Mouse (Mus musculus) liver, embryonic 16.5 days (tissue): Measurements from ENCODE around the gene Prdx5. TPM values are rescaled to one million over a fixed set of nuclear protein-coding genes. Genes with fewer than 3 reads are reported as not detected.

Experiments
- ATAC-seq: fragments of 200-750 bp; cut with Nextera tagmentation; 2 replicates; pipeline ENCODE4 v1.8.0; 2017; ENCODE audit warnings: low read depth, mild to moderate bottlenecking, moderate number of reproducible peaks, moderate library complexity
- H3K27ac ChIP-seq: fragments of 300-500 bp; sonication (generic); 2 replicates; pipeline ENCODE4 v1.5.1; 2014; ENCODE audit warnings: mild to moderate bottlenecking, low read length
- H3K27me3 ChIP-seq: fragments of 300-500 bp; sonication (generic); 2 replicates; pipeline ENCODE4 v1.6.1; 2014; ENCODE audit warnings: low read depth, low read length, mixed read lengths; ENCODE audit not compliant: control insufficient read depth, insufficient read depth
- H3K36me3 ChIP-seq: fragments of 300-500 bp; sonication (generic); 2 replicates; pipeline ENCODE4 v1.6.1; 2014; ENCODE audit warnings: mild to moderate bottlenecking; ENCODE audit not compliant: control insufficient read depth, insufficient read depth
- H3K4me1 ChIP-seq: fragments of 300-500 bp; sonication (generic); 2 replicates; pipeline ENCODE4 v1.6.1; 2014; ENCODE audit warnings: low read depth, low read length, mixed read lengths; ENCODE audit not compliant: control insufficient read depth
- H3K4me2 ChIP-seq: fragments of 300-500 bp; sonication (generic); 2 replicates; pipeline ENCODE4 v1.6.1; 2014; ENCODE audit warnings: low read depth, low read length, mixed read lengths
- H3K4me3 ChIP-seq: fragments of 300-500 bp; sonication (generic); 2 replicates; pipeline ENCODE4 v1.5.1; 2014; ENCODE audit warnings: low read depth, mild to moderate bottlenecking, low read length
- H3K9ac ChIP-seq: fragments of 300-500 bp; sonication (generic); 2 replicates; pipeline ENCODE4 v1.6.1; 2014; ENCODE audit warnings: low read depth, low read length
- H3K9me3 ChIP-seq: fragments of 300-500 bp; sonication (generic); replicated peaks from 2 replicates; pipeline ENCODE4 v1.6.1; 2016; ENCODE audit warnings: low read length; ENCODE audit not compliant: control insufficient read depth
- WGBS: fragments of 180-500 bp; shearing (Covaris S2); extraction: QIAGEN DNeasy Blood & Tissue Kit; methylation state at CpG from one replicate; pipeline ENCODE4 v1.1.7; 2014; ENCODE audit not compliant: insufficient replicate concordance; 5-methylcytosine and 5-hydroxymethylcytosine counted together
- polyA plus RNA-seq: library from polyadenylated mRNA; unstranded; fragments of >200 nt; fragmentation: Nextera tagmentation; extraction: Ambion mirVana; gene quantifications from 2 replicates; pipeline ENCODE4 v1.2.1, GENCODE M21; 2015

Prdx5 gene
- 140 and 161 TPM in 2 replicates for polyA plus RNA-seq

DNA sequence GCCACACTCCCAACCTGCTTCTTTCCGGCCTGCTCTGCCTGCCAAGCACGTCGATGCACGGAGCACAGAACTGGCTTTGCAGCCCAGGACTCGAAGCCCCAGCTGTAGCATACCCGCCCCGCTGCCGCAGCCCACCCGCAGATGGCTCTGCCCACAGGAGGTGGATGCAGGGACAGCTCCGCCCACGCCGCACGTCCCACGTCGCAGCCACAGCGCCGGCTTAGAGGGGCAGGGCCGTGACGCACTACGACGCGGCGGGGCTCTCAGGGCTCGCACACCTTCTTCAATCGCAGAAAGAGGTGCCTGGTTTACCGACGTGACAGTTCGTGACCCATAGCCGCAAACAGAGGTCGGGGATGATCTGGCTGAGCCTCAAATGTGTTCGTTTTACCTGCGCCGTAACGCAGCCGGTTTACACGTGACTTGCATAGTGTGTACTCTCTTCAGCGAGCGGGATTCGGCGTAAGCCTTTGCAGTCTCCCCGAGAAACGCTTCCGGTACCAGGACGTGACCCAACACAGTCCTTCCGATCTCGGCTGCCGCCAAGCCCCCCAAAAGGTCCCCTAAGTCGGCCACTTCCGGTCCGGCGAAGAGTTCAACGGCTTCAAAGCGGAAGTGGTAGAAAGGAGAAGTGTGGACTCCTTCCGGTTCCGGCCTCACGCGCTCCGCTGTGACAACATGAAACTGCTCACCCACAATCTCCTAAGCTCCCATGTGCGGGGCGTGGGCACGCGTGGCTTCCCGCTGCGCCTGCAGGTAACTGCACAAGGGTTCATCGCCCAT, at the start of gene Prdx5, which contains the start of gene Trmt112:
Gene Prdx5 (minus strand): TSS at position 600 of the 783 bp plus-strand sequence.
Gene Trmt112 (plus strand): TSS at position 192 of the 783 bp plus-strand sequence.
- Histone ChIP-seq H3K9ac (peak within 1 kb of the TSS; percentile 75), H3K9me3 (no peaks in the 10 kb centered on the region), H3K27ac (peak within 1 kb of the TSS; percentile 98), H3K4me1 (peaks cover 18% of the 10 kb centered on the region), H3K27me3 (no peaks in the 10 kb centered on the region), H3K36me3 (peaks cover 6% of the 10 kb centered on the region), H3K4me2 (peak within 1 kb of the TSS; percentile 90), H3K4me3 (peak within 1 kb of the TSS; percentile 82)
- WGBS = under 1% methylated on average over 65 of the region's 65 CpGs
- peak; percentile 92 for ATAC-seq

DNA sequence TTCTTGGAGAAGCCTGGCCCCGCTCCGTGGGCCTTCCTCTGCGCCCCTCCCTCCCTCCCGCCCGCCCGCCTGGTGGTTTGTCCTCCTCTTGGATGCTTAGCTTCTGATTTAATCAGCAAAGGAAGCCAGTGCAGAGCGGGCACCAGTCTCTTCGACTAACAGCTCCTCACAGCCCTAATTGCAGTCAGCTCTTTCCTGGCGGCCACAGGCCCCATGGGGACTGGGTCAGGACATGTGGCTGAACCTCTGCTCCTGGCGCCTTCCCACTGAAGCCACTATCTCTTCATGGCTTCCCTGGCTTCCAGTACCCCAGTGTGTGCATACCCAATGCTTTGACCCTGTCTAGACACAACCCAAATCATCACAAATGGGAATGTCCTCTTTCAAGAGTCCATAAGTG, 46.6 kb upstream of the Prdx5 start:
- peaks cover 12% of the 10 kb centered on the region for H3K4me1 ChIP-seq
- no peak overlapping the region for H3K27ac ChIP-seq
- H3K4me3 ChIP-seq = no peak overlapping the region
- no peak overlapping the region for H3K9ac ChIP-seq
- no peak for ATAC-seq
- WGBS = 61% methylated on average over 10 of the region's 10 CpGs
- H3K27me3 ChIP-seq = no peaks in the 10 kb centered on the region
- no peak overlapping the region for H3K4me2 ChIP-seq
- H3K9me3 ChIP-seq = no peaks in the 10 kb centered on the region
- peaks cover 7% of the 10 kb centered on the region for H3K36me3 ChIP-seq

DNA sequence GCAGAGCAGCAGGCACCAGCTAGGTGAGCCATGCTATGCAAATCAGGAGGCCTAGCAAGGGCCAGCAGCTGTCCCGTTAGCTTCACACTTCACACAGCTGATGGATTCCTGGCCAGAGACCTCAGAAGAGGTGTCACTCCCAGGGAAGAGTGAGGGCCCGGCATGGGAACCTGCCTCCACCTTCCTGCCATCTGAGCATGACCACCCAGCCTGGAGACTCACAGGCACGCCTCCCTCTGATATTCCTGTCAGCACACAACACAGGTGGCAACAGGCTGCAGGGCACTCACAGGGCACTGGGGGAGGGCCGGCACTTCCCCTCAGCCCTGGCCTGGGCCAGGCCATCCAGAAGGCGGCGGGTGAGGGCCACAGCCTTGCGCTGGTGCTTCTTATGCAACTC, 45.5 kb upstream of the Prdx5 start:
- H3K4me1 ChIP-seq = peaks cover 17% of the 10 kb centered on the region
- H3K9ac ChIP-seq = no peak overlapping the region
- no peak overlapping the region for H3K27ac ChIP-seq
- no peak overlapping the region for H3K4me2 ChIP-seq
- 73% methylated on average over 7 of the region's 7 CpGs for WGBS
- no peak for ATAC-seq
- peaks cover 7% of the 10 kb centered on the region for H3K36me3 ChIP-seq
- no peaks in the 10 kb centered on the region for H3K27me3 ChIP-seq
- no peaks in the 10 kb centered on the region for H3K9me3 ChIP-seq
- H3K4me3 ChIP-seq = no peak overlapping the region

DNA sequence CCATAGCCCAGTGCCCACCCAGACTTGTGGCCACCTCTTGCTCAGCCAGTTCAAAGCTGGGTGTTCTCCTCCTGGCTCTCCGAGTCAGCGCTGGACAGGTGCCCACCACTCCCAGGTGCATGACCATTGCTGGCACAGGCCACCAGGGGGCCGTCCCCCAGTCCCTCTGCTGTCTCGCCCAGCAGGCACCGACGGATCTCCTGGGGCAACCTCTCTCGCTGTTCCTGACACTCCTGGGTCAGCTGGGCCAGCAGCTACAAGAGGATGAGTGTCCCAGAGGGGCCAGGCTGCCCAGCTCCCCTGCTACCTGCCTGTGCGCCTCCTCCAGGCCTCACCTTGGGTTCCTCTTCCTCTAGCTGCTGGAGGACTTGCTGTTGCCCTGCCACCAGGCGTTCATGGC, 44.1 kb upstream of the Prdx5 start:
- H3K4me2 ChIP-seq = no peak overlapping the region
- H3K36me3 ChIP-seq = no peaks in the 10 kb centered on the region; the same call in none of the 2 replicates

DNA sequence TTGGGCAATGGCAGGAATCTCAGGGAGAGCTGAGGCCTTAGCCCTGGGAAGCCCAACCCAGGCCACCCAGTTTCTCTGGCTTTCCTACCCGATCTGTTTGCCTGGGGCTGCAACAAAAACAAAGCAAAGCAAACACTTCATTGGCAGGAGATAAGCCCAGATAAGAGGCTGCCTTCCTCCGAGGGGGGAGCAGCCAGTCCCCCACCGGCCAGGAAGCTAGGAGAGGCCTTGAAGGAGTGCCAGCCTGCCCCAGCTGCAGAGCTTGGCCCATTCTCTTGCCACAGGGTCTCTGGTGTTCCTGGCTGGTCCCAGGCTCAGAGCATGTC, 42.8 kb upstream of the Prdx5 start:
- no peaks in the 10 kb centered on the region; the same call in 1 of the 2 replicates for H3K36me3 ChIP-seq
- peak overlapping the region; percentile 94 for H3K27ac ChIP-seq
- H3K4me3 ChIP-seq = peak overlapping the region; percentile 72
- H3K9me3 ChIP-seq = no peaks in the 10 kb centered on the region
- peak overlapping the region; percentile 74 for H3K9ac ChIP-seq
- no peak for ATAC-seq
- H3K27me3 ChIP-seq = no peaks in the 10 kb centered on the region
- H3K4me1 ChIP-seq = peaks cover 28% of the 10 kb centered on the region
- H3K4me2 ChIP-seq = peak overlapping the region; percentile 96
- WGBS = 4% methylated on average over 3 of the region's 3 CpGs

More for the DNA sequence above, 44.1 kb upstream of the Prdx5 start:
- 65% methylated on average over 9 of the region's 9 CpGs for WGBS
- Histone ChIP-seq H3K27me3 (no peaks in the 10 kb centered on the region), H3K9me3 (no peaks in the 10 kb centered on the region), H3K4me3 (no peak overlapping the region), H3K9ac (no peak overlapping the region), H3K27ac (no peak overlapping the region), H3K4me1 (peaks cover 28% of the 10 kb centered on the region)
- no peak for ATAC-seq

DNA sequence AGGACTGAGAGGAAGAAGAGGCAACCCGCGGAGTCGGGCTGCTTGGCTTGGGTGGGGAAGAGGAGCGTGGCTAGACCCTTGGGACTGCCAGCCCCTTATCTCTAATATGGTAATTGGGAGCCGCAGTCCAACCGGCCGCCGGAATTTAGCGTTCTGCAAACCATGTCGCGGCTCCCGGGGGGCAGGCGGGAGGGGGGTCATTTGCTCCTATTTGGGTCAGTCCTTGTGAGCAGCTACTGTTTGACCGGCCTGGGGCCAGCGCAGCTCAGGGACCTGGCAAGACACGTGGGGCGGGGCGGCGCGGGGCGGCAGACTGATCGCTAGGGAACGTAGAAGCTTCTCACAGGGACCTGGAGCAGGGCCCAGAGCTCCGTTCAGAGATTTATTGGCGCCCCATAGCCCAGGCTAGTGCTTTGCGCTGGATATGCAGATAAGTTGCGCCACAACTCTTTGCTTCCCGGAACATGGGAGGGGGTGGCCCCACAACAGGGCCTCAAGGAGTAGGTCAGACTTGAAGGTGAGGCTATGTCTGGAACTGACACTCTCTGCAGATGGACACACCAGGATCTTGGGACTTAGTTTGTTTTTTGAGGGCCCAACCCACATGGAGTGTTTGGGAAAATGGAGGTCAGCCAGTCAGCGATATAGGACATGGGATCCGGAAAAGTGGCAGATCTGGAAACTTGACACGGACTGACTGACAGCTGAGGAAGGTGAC, 42.2 kb upstream of the Prdx5 start:
- ATAC-seq = peak; percentile 42
- Histone ChIP-seq H3K27ac (peak overlapping the region; percentile 94), H3K9ac (peak overlapping the region; percentile 74), H3K36me3 (no peaks in the 10 kb centered on the region; the same call in 1 of the 2 replicates), H3K4me1 (peaks cover 28% of the 10 kb centered on the region), H3K4me2 (peak overlapping the region; percentile 96), H3K9me3 (no peaks in the 10 kb centered on the region), H3K27me3 (no peaks in the 10 kb centered on the region), H3K4me3 (peak overlapping the region; percentile 72)
- 2% methylated on average over 31 of the region's 31 CpGs for WGBS

DNA sequence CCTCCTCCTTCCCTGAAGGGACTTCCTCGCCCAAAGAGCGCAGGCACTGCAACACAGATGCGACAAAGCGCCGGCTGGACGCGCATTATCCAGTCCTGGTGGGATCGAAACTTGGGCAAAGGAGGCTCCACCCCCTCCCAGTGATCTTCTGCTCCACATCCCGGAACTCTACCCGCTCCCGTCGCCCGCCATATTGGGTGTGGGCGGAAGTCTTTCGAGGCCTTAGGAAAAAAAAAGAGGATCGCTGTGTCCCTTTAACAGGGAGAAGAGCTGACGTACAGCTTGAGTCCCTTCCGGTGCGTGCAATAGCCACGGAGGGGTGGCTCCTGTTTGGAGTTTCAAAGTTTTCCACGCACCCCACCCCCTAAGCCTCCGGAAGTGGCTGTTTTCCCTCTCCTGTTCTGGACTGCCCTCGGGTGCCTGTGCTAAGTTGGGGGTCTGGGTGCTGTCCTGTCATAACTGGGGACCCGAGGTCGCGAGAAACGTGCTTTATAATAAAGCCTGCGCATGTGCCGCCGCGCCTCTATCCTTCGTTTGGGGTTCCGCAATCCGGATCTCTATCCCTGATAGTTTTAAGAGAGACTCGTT, 41.6 kb upstream of the Prdx5 start:
- Histone ChIP-seq H3K4me3 (peak overlapping the region; percentile 72), H3K36me3 (no peaks in the 10 kb centered on the region), H3K9me3 (no peaks in the 10 kb centered on the region), H3K27me3 (no peaks in the 10 kb centered on the region), H3K4me2 (peak overlapping the region; percentile 96), H3K4me1 (peaks cover 28% of the 10 kb centered on the region), H3K27ac (peak overlapping the region; percentile 94), H3K9ac (peak overlapping the region; percentile 74)
- peak; percentile 80 for ATAC-seq
- under 1% methylated on average over 35 of the region's 35 CpGs for WGBS

DNA sequence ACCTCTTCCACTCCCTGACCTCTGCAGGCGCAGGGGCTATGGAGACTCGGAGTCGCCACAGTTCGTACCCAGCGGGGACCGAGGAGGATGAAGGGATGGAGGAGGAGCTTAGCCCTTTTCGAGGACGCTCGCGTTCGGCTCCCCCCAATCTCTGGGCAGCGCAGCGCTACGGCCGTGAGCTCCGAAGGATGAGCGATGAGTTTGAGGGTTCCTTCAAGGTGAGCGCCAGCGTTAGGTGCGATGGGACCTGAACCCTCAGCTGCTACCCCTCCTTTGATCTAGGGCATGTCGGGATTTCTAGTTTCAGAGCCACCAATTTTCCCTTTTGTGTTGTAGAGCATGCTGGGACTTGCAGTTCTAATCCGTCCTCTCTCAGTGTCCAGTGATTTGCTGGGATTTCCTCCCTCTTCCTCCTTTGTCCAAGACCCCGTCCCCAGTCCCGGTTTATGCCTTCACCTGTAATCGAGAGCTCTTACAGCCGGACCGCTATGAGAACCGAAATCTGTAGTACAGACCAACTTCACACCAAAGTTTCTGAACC, 40.8 kb upstream of the Prdx5 start:
- peak overlapping the region; percentile 72 for H3K4me3 ChIP-seq
- H3K9ac ChIP-seq = peak overlapping the region; percentile 74
- H3K27me3 ChIP-seq = no peaks in the 10 kb centered on the region
- ATAC-seq = peak; percentile 9
- H3K27ac ChIP-seq = peak overlapping the region; percentile 94
- H3K9me3 ChIP-seq = no peaks in the 10 kb centered on the region
- H3K36me3 ChIP-seq = no peaks in the 10 kb centered on the region
- under 1% methylated on average over 28 of the region's 28 CpGs for WGBS
- peaks cover 28% of the 10 kb centered on the region for H3K4me1 ChIP-seq
- H3K4me2 ChIP-seq = peak overlapping the region; percentile 96
